Comparison of ENCODE assay signal across 20 mouse cellular contexts in the genomic region with DNA sequence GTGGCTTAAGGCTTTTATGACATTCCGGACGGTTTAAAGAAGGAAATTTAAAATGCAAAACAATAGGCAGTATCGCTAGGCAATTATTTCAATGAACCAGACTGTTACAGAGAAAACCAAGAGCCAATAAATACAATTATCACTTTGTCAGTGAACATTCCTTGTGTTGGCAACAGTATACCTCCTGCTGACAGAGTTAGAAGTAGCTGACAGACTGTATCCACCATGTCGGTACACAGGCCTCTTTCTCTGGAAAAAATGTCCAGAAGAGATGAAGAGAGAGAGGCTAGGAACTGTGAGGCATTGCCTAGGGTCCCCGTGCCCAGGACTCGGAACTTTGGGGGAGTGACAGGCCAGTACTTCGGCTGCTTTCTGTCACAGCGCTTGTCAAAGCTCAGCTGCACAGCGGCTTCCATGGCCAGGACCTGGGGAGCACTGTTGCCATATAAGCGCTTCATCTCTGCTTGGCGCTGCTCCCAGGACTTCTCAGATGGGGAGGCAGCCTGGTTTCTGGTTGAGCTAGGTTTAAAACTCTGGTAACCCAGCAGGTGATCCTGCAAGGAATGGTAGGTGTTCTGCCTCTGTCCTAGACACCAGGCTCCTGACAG.
DNase-seq lines count a peak whose midpoint lies in the region; ATAC-seq and TF ChIP-seq lines count a peak whose summit lies in the region.
"Had no signal": no experiment of that assay in that cellular context is flagged by ENCODE, and none has a peak within 500 bp of the region (broad histone marks: within the 10 kb centered on the region; RNA-seq: fewer than 3 reads in every experiment).

No protein-coding gene starts in this region.

- no peak for TF ChIP-seq CTCF in layer of hippocampus, adult 2 months (conservative IDR thresholded peaks at IDR 0.05)

- H3K9ac ChIP-seq in forebrain, embryonic 13.5 days: no peak overlapping the region
- H3K9ac ChIP-seq: heart, embryonic 12.5 days; neural tube, embryonic 13.5 days had no signal

- H3K27ac ChIP-seq in forebrain, embryonic 13.5 days: no peak overlapping the region
- H3K27ac ChIP-seq in forebrain, embryonic 10.5 days: no peak overlapping the region
- no peak overlapping the region for H3K27ac ChIP-seq in layer of hippocampus, adult 2 months
- H3K27ac ChIP-seq: kidney, postnatal 0 days; midbrain, embryonic 10.5 days; neural tube, embryonic 13.5 days had no signal

- no peak overlapping the region for H3K4me3 ChIP-seq in forebrain, embryonic 13.5 days
- H3K4me3 ChIP-seq in forebrain, embryonic 10.5 days: no peak overlapping the region
- no peak overlapping the region for H3K4me3 ChIP-seq in layer of hippocampus, adult 2 months
- H3K4me3 ChIP-seq: erythroblast, embryonic 14.5 days; heart, embryonic 12.5 days; midbrain, embryonic 10.5 days; neural tube, embryonic 13.5 days had no signal

- peak; percentile 73; the same call in 1 of the 2 replicates for ATAC-seq in forebrain, embryonic 13.5 days
- ATAC-seq: CD4-positive, CD25-positive, alpha-beta regulatory T cell, adult 4 months; intestine, postnatal 0 days had no signal

- no peaks in the 10 kb centered on the region for H3K9me3 ChIP-seq in forebrain, embryonic 13.5 days (replicated peaks)
- H3K9me3 ChIP-seq in forebrain, embryonic 10.5 days: no peaks in the 10 kb centered on the region
- H3K9me3 ChIP-seq: heart, embryonic 12.5 days; midbrain, embryonic 10.5 days; neural tube, embryonic 13.5 days had no signal

- no peak for DNase-seq in forebrain, embryonic 10.5 days (ENCODE audit: extremely low spot score, low spot score)
- DNase-seq in layer of hippocampus, postnatal 10 days (ENCODE audit: low spot score in 2 of 2): peak; percentile 22 to 33
- DNase-seq in layer of hippocampus, adult 2 months (ENCODE audit: low spot score in 2 of 2): no peak
- DNase-seq in cerebellum, adult 11-12 months: peak; percentile 12
- DNase-seq in cerebellum, postnatal 25 days: peak; percentile 40 to 45
- no peak for DNase-seq in adrenal gland, postnatal 36 days
- no peak for DNase-seq in thymus, postnatal 0 days (ENCODE audit: low spot score)
- DNase-seq: lung, adult 18-20 months; lung, postnatal 4 days; right cerebral cortex, postnatal 25 days; thymus, postnatal 4 days had no signal

- no peak overlapping the region for H3K4me2 ChIP-seq in forebrain, embryonic 13.5 days
- H3K4me2 ChIP-seq: heart, embryonic 12.5 days; neural tube, embryonic 13.5 days had no signal

- no peaks in the 10 kb centered on the region for H3K27me3 ChIP-seq in forebrain, embryonic 13.5 days
- no peaks in the 10 kb centered on the region for H3K27me3 ChIP-seq in forebrain, embryonic 10.5 days (ENCODE audit: poor library complexity, severe bottlenecking)
- H3K27me3 ChIP-seq: neural tube, embryonic 13.5 days had no signal

- no peaks in the 10 kb centered on the region for H3K4me1 ChIP-seq in forebrain, embryonic 13.5 days
- no peaks in the 10 kb centered on the region for H3K4me1 ChIP-seq in forebrain, embryonic 10.5 days
- H3K4me1 ChIP-seq: heart, embryonic 12.5 days; midbrain, embryonic 10.5 days; neural tube, embryonic 13.5 days had no signal

- H3K36me3 ChIP-seq in forebrain, embryonic 13.5 days (ENCODE audit: poor library complexity, severe bottlenecking): no peaks in the 10 kb centered on the region
- no peaks in the 10 kb centered on the region for H3K36me3 ChIP-seq in forebrain, embryonic 10.5 days (replicated peaks)
- H3K36me3 ChIP-seq: G1E; heart, embryonic 12.5 days; midbrain, embryonic 10.5 days; neural tube, embryonic 13.5 days had no signal

- 83% methylated on average over 11 of the region's 11 CpGs for WGBS in forebrain, embryonic 13.5 days
- 86% methylated on average over 11 of the region's 11 CpGs for WGBS in forebrain, embryonic 10.5 days

Comparison
In these comparisons a context has a peak if more than half of its experiments do, and no peak if none do; other contexts are left out.
1. DNase-seq: peak in layer of hippocampus, postnatal 10 days (2 of 2), cerebellum, adult 11-12 months (single experiment) and cerebellum, postnatal 25 days (2 of 2); none in forebrain, embryonic 10.5 days (single experiment), layer of hippocampus, adult 2 months (0 of 2), adrenal gland, postnatal 36 days (0 of 2) and thymus, postnatal 0 days (single experiment).